Mouse (Mus musculus) MEL-GATA-1-ER (cell line): Measurements from ENCODE around the gene Mamstr.
"Not testable (repeated sequence)": the region's sequence is repeated elsewhere in the genome, so short reads cannot be mapped to it uniquely, and the experiment has no call there.

ENCODE experiments used
- DNase-seq: peaks from one replicate; pipeline ENCODE4 v3.0.0-alpha.2; 2012; ENCODE audit warnings: low read depth; ENCODE audit errors: extremely low read depth

Gene Mamstr

GRCm38 (mm10) chr7:45649351-45649750 is 9.6 kb downstream of the Mamstr start:
- no peak for DNase-seq

GRCm38 (mm10) chr7:45650484-45650883 is 10.7 kb downstream of the Mamstr start:
- DNase-seq: not testable (repeated sequence)

- DNase-seq: no peak
These were observed 14.8 kb downstream of the Mamstr start for GRCm38 (mm10) chr7:45654424-45655047.

- DNase-seq: no peak
These were observed 21.1 kb downstream of the Mamstr start for GRCm38 (mm10) chr7:45660746-45661478.

- DNase-seq: not testable (repeated sequence)
These were observed 21.9 kb downstream of the Mamstr start for GRCm38 (mm10) chr7:45661702-45662101.

- no peak for DNase-seq
These were observed 25.7 kb downstream of the Mamstr start for GRCm38 (mm10) chr7:45665303-45666138.

GRCm38 (mm10) chr7:45666161-45666560 is 26.4 kb downstream of the Mamstr start, which contains the start of gene Fut2:
Gene Fut2, minus strand, starts transcription at chr7:45666394.
- no peak for DNase-seq

- no peak for DNase-seq
These were observed 28.0 kb downstream of the Mamstr start for GRCm38 (mm10) chr7:45667761-45668160.

- peak; percentile 24 for DNase-seq
These were observed 29.1 kb downstream of the Mamstr start for GRCm38 (mm10) chr7:45668921-45669320.

GRCm38 (mm10) chr7:45677627-45678295 is 38.0 kb downstream of the Mamstr start:
- DNase-seq: no peak

- DNase-seq: no peak
These were observed 38.7 kb downstream of the Mamstr start for GRCm38 (mm10) chr7:45678513-45678912.

GRCm38 (mm10) chr7:45679966-45680621 is 40.3 kb downstream of the Mamstr start:
- DNase-seq: no peak

GRCm38 (mm10) chr7:45681046-45681736 is 41.4 kb downstream of the Mamstr start:
- DNase-seq: peak; percentile 73

GRCm38 (mm10) chr7:45682144-45683126 is 42.7 kb downstream of the Mamstr start:
- DNase-seq: peak; percentile 66

GRCm38 (mm10) chr7:45683396-45684050 is 43.7 kb downstream of the Mamstr start, which contains the start of gene Ntn5:
Gene Ntn5, plus strand, starts transcription at chr7:45684022.
- no peak for DNase-seq

GRCm38 (mm10) chr7:45685811-45686210 is 46.0 kb downstream of the Mamstr start:
- no peak for DNase-seq

GRCm38 (mm10) chr7:45686841-45687240 is 47.1 kb downstream of the Mamstr start:
- no peak for DNase-seq

GRCm38 (mm10) chr7:45689099-45689498 is 49.3 kb downstream of the Mamstr start:
- no peak for DNase-seq
